Mouse (Mus musculus): ENCODE data around the gene Naxd. TPM values are rescaled to one million over a fixed set of nuclear protein-coding genes. Genes with fewer than 3 reads are reported as not detected.
A peak's percentile ranks its signal among the peaks of the same experiment; 100 is the strongest.
"Not testable (repeated sequence)": the region's sequence is repeated elsewhere in the genome, so short reads cannot be mapped to it uniquely, and the experiment has no call there.

The Naxd gene
- total RNA-seq, 2 experiments from 2014 or later: 48.7 to 53.4 TPM

GRCm38 (mm10) chr8:11550281-11550948, 53.1 kb downstream of the Naxd start, which contains the start of gene Cars2:
Gene Cars2, minus strand, starts transcription at chr8:11550783.
- peak; percentile 89 to 91 for DNase-seq (ENCODE audit: low spot score in 2 of 2)
- intact Hi-C loops (cut with DNase I): no loop called here

GRCm38 (mm10) chr8:11551497-11551896, 54.2 kb downstream of the Naxd start:
- DNase-seq (ENCODE audit: low spot score in 2 of 2); intact Hi-C loops (cut with DNase I): not testable (repeated sequence)

- DNase-seq (ENCODE audit: low spot score in 2 of 2): no peak
- intact Hi-C loops (cut with DNase I): no loop called here
These were observed 55.1 kb downstream of the Naxd start for GRCm38 (mm10) chr8:11552390-11552789.

- intact Hi-C loops (cut with DNase I): loop anchor here (5.0 kb wide), 2 partner anchors 47 to 172 kb away; partner anchors contain the start of gene Arhgef7
- DNase-seq (ENCODE audit: low spot score in 2 of 2): peak; percentile 93 to 94
These were observed 57.8 kb downstream of the Naxd start, which contains the start of gene Ing1 for GRCm38 (mm10) chr8:11554799-11555719. Gene Ing1, plus strand, starts transcription at chr8:11555571.

- intact Hi-C loops (cut with DNase I): loop anchor here (2.0 to 5.0 kb wide), 3 partner anchors 46 to 171 kb away; partner anchors contain the start of genes Ankrd10 and Arhgef7
These were observed 58.6 kb downstream of the Naxd start for GRCm38 (mm10) chr8:11555720-11556591.

GRCm38 (mm10) chr8:11556691-11557423, 59.6 kb downstream of the Naxd start:
- intact Hi-C loops (cut with DNase I): loop anchor here (2.0 to 5.0 kb wide), 3 partner anchors 45 to 170 kb away; partner anchors contain the start of genes Ankrd10 and Arhgef7
- peak; percentile 53 to 56 for DNase-seq (ENCODE audit: low spot score in 2 of 2)

More at GRCm38 (mm10) chr8:11555720-11556591, 58.6 kb downstream of the Naxd start:
- DNase-seq (ENCODE audit: low spot score in 2 of 2): peak; percentile 100

- intact Hi-C loops (cut with DNase I): loop anchor here (2.0 to 5.0 kb wide), 3 partner anchors 45 to 170 kb away; partner anchors contain the start of genes Ankrd10 and Arhgef7
- DNase-seq (ENCODE audit: low spot score in 2 of 2): no peak
These were observed 60.1 kb downstream of the Naxd start for GRCm38 (mm10) chr8:11557424-11557767.

- intact Hi-C loops (cut with DNase I): loop anchor here (2.0 to 5.0 kb wide), 3 partner anchors 44 to 169 kb away; partner anchors contain the start of genes Ankrd10 and Arhgef7
- peak; percentile 95 to 96 for DNase-seq (ENCODE audit: low spot score in 2 of 2)
These were observed 60.7 kb downstream of the Naxd start for GRCm38 (mm10) chr8:11557768-11558629.

- intact Hi-C loops (cut with DNase I): loop anchor here (5.0 kb wide), 2 partner anchors 43 to 168 kb away; partner anchors contain the start of gene Arhgef7
- no peak for DNase-seq (ENCODE audit: low spot score in 2 of 2)
These were observed 62.2 kb downstream of the Naxd start for GRCm38 (mm10) chr8:11559511-11559910.

GRCm38 (mm10) chr8:11560220-11560619, 62.9 kb downstream of the Naxd start:
- intact Hi-C loops (cut with DNase I): no loop called here
- DNase-seq (ENCODE audit: low spot score in 2 of 2): no peak

- intact Hi-C loops (cut with DNase I): no loop called here
- no peak for DNase-seq (ENCODE audit: low spot score in 2 of 2)
These were observed 66.9 kb downstream of the Naxd start for GRCm38 (mm10) chr8:11564236-11564635.

Other genes with a start within 250 kb of the Naxd start
- gene Col4a2, start 184.7 kb upstream of the Naxd start, total RNA-seq (2021): 10 to 100 TPM; 38.9 to 64.6 TPM
- gene Col4a1, start 184.7 kb upstream of the Naxd start, total RNA-seq (2021): 10 to 100 TPM; 33.9 to 68.7 TPM
- gene Rab20, start 18.8 kb upstream of the Naxd start, total RNA-seq (2021): under 1 TPM in 1 of 2 experiments, not detected in 1; 0.30 TPM
- 10 to 100 TPM; 19.5 to 25.1 TPM for gene Cars2, start 53.3 kb downstream of the Naxd start, total RNA-seq (2021)
- 10 to 100 TPM; 55.0 to 55.4 TPM for gene Ing1, start 58.1 kb downstream of the Naxd start, total RNA-seq (2021)
- gene Ankrd10, start 138.3 kb downstream of the Naxd start, total RNA-seq (2021): 10 to 100 TPM; 36.6 to 59.2 TPM
- not detected for gene 1700016D06Rik, start 203.6 kb downstream of the Naxd start, total RNA-seq (2021)
- gene Arhgef7, start 230.2 kb downstream of the Naxd start, total RNA-seq (2021): 100 to 1,000 TPM; 112 to 145 TPM